Mouse (Mus musculus) heart, embryonic 15.5 days (tissue): ENCODE results near the gene Stxbp5l. TPM values are rescaled to one million over a fixed set of nuclear protein-coding genes. Genes with fewer than 3 reads are reported as not detected.
A peak's percentile ranks its signal among the peaks of the same experiment; 100 is the strongest.
"Not testable (repeated sequence)": the region's sequence is repeated elsewhere in the genome, so short reads cannot be mapped to it uniquely, and the experiment has no call there.

ENCODE experiments used
- ATAC-seq: fragments of 200-750 bp; cut with Nextera tagmentation; replicated peaks from 2 replicates; pipeline ENCODE4 v1.8.0; 2017; ENCODE audit warnings: low read depth, moderate TSS enrichment; ENCODE audit not compliant: insufficient number of reproducible peaks, insufficient read depth, low FRiP score
- H3K27ac ChIP-seq: fragments of 300-500 bp; sonication (generic); 2 replicates; pipeline ENCODE4 v1.5.1; 2015; ENCODE audit warnings: mild to moderate bottlenecking, inconsistent platforms
- H3K27me3 ChIP-seq: fragments of 300-500 bp; sonication (generic); 2 replicates; pipeline ENCODE4 v1.6.1; 2015; ENCODE audit warnings: inconsistent platforms
- H3K36me3 ChIP-seq: fragments of 300-500 bp; sonication (generic); 2 replicates; pipeline ENCODE4 v1.6.1; 2015; ENCODE audit warnings: mild to moderate bottlenecking, inconsistent platforms
- H3K4me1 ChIP-seq: fragments of 300-500 bp; sonication (generic); replicated peaks from 2 replicates; pipeline ENCODE4 v1.6.1; 2015; ENCODE audit warnings: inconsistent platforms
- H3K4me2 ChIP-seq: fragments of 300-500 bp; sonication (generic); 2 replicates; pipeline ENCODE4 v1.6.1; 2015; ENCODE audit warnings: inconsistent platforms, mild to moderate bottlenecking, moderate library complexity
- H3K4me3 ChIP-seq: fragments of 300-500 bp; sonication (generic); 2 replicates; pipeline ENCODE4 v1.5.1; 2015; ENCODE audit warnings: mild to moderate bottlenecking, inconsistent platforms
- H3K9ac ChIP-seq: fragments of 300-500 bp; sonication (generic); 2 replicates; pipeline ENCODE4 v1.6.1; 2015; ENCODE audit warnings: mild to moderate bottlenecking, inconsistent platforms
- H3K9me3 ChIP-seq: fragments of 300-500 bp; sonication (generic); replicated peaks from 2 replicates; pipeline ENCODE4 v1.6.1; 2016; ENCODE audit warnings: inconsistent platforms
- WGBS: fragments of 180-500 bp; shearing (Covaris S2); methylation state at CpG from one replicate; pipeline ENCODE4 v1.1.7; 2015; ENCODE audit warnings: mixed read lengths; 5-methylcytosine and 5-hydroxymethylcytosine counted together
- polyA plus RNA-seq: library from polyadenylated mRNA; unstranded; fragments of >200 nt; fragmentation: Nextera tagmentation; extraction: Ambion mirVana; gene quantifications from 2 replicates; pipeline ENCODE4 v1.2.1, GENCODE M21; 2015

Stxbp5l gene
- polyA plus RNA-seq, 1 experiment from 2014 or later = 0.33 TPM

- Histone ChIP-seq H3K4me2 (peak overlapping the region; percentile 99; the same call in 1 of the 2 replicates), H3K9ac (no peak overlapping the region), H3K27me3 (peaks cover 17% of the 10 kb centered on the region), H3K4me3 (no peak overlapping the region), H3K4me1 (peaks cover 14% of the 10 kb centered on the region), H3K9me3 (no peaks in the 10 kb centered on the region), H3K27ac (no peak overlapping the region), H3K36me3 (no peaks in the 10 kb centered on the region)
- ATAC-seq = no peak
- WGBS = 58% methylated on average over 4 of the region's 4 CpGs
Observed at GRCm38 (mm10) chr16:37383426-37383825, 1.3 kb downstream of the Stxbp5l start.

DNA sequence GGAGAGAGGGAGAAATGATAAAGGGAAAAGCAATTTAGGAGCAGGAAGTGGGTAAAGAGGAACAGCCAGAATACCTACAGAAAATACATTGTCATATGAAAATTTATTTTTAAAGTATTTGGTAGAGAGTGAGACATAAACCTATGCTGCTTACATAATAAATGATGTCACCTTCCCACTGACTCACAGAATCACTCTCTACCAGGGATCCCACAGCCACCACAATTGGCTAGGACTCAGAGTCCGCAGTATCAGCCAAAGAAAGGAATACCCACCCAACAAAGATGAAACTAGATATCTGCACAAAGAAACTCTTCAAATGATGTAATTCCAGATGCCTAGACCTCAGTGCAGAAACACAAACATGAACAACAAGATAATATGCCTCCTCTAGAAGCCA lies 12.0 kb downstream of the Stxbp5l start:
- WGBS = 72% methylated on average over 1 of the region's 1 CpGs
- no peak overlapping the region for H3K4me3 ChIP-seq
- H3K4me2 ChIP-seq = no peak overlapping the region
- H3K4me1 ChIP-seq = no peaks in the 10 kb centered on the region
- no peak for ATAC-seq
- no peaks in the 10 kb centered on the region for H3K9me3 ChIP-seq
- H3K36me3 ChIP-seq = no peaks in the 10 kb centered on the region
- H3K27me3 ChIP-seq = no peaks in the 10 kb centered on the region
- H3K27ac ChIP-seq = no peak overlapping the region
- no peak overlapping the region for H3K9ac ChIP-seq

DNA sequence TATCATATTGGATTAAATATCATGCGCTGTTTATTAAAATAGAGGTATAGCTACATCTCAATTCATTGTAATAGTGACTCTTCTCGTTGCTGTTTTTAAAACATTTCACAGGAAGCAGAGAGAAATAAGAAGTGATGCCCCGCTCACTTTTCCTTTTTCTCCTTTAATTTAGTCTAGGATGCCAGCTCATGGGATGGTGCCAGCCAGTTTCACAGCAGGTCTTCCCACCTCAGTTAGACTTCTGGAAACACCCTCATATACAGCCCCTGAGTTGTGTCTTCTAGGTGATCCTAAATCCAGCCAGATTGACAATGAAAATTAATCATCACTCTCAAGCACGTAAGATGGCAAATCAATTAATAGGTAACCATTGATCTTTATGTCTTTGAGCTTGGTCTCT lies 17.3 kb downstream of the Stxbp5l start:
- WGBS = 79% methylated on average over 4 of the region's 4 CpGs
- no peak for ATAC-seq
- H3K27ac ChIP-seq = no peak overlapping the region

GRCm38 (mm10) chr16:37363958-37364357 lies 20.8 kb downstream of the Stxbp5l start:
- Histone ChIP-seq H3K9ac (no peak overlapping the region), H3K4me1 (no peaks in the 10 kb centered on the region), H3K27me3 (no peaks in the 10 kb centered on the region), H3K27ac (no peak overlapping the region), H3K4me2 (no peak overlapping the region), H3K9me3 (no peaks in the 10 kb centered on the region), H3K36me3 (no peaks in the 10 kb centered on the region), H3K4me3 (no peak overlapping the region)
- WGBS = 73% methylated on average over 2 of the region's 2 CpGs
- no peak for ATAC-seq

More for the DNA sequence above, 17.3 kb downstream of the Stxbp5l start:
- H3K9me3 ChIP-seq = no peaks in the 10 kb centered on the region
- H3K27me3 ChIP-seq = no peaks in the 10 kb centered on the region
- H3K9ac ChIP-seq = no peak overlapping the region
- H3K4me3 ChIP-seq = no peak overlapping the region
- H3K4me2 ChIP-seq = no peak overlapping the region
- no peaks in the 10 kb centered on the region for H3K4me1 ChIP-seq
- H3K36me3 ChIP-seq = no peaks in the 10 kb centered on the region

- H3K4me3 ChIP-seq = no peak overlapping the region
- no peak for ATAC-seq
- WGBS = 77% methylated on average over 3 of the region's 3 CpGs
- H3K27me3 ChIP-seq = no peaks in the 10 kb centered on the region
- no peak overlapping the region for H3K9ac ChIP-seq
- no peak overlapping the region for H3K27ac ChIP-seq
- H3K36me3 ChIP-seq = no peaks in the 10 kb centered on the region
- no peaks in the 10 kb centered on the region for H3K9me3 ChIP-seq
- H3K4me1 ChIP-seq = no peaks in the 10 kb centered on the region
- no peak overlapping the region for H3K4me2 ChIP-seq
Observed at GRCm38 (mm10) chr16:37355621-37356020, 29.1 kb downstream of the Stxbp5l start.

DNA sequence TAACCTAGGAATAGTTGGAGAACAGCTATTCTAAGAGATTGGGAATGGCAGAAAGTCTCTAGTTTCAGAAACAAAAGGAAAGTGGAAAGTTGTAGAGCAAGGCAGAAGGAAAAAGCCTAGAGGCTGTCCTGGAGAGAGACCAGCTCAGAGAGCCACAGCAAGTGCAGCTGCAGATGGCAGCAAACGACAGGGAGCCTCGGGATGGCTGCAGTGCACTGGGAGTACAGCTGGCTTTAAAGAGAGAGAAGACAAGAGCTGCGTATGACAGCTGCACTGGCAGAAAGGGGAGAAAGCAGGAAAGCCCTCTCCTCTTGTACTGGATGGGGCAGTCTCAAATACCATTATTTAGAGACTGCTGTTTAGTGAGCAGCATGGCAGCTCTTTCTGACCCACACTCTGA lies 37.7 kb downstream of the Stxbp5l start:
- no peak overlapping the region for H3K27ac ChIP-seq
- WGBS = 15% methylated on average over 3 of the region's 3 CpGs
- H3K4me3 ChIP-seq = no peak overlapping the region
- H3K9ac ChIP-seq = no peak overlapping the region
- no peak for ATAC-seq
- H3K27me3 ChIP-seq = no peaks in the 10 kb centered on the region
- H3K4me2 ChIP-seq = no peak overlapping the region
- no peaks in the 10 kb centered on the region for H3K9me3 ChIP-seq
- no peaks in the 10 kb centered on the region for H3K36me3 ChIP-seq
- no peaks in the 10 kb centered on the region for H3K4me1 ChIP-seq

DNA sequence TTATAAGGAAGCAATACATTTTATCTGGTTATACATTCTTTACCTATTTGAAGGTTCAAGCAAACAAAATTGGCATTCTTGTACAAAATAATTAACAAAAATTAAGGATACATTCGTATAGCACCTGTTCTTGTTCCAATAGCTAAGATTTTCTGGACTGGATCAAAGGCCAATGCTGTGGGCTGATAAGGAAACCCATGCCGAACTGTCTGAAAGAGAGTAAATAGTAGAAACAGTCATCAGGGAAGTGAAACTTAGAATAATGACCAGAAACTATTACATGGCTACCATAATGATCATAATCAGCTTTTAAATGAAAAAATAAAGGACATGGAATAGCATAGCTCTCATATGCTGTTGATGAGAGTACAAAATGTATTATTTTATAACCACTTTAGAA lies 39.8 kb downstream of the Stxbp5l start:
- H3K4me3 ChIP-seq = no peak overlapping the region
- no peak overlapping the region for H3K4me2 ChIP-seq
- H3K27ac ChIP-seq = no peak overlapping the region
- no peaks in the 10 kb centered on the region for H3K4me1 ChIP-seq
- no peak overlapping the region for H3K9ac ChIP-seq
- no peak for ATAC-seq
- H3K9me3 ChIP-seq = no peaks in the 10 kb centered on the region
- WGBS = 44% methylated on average over 2 of the region's 2 CpGs
- no peaks in the 10 kb centered on the region for H3K27me3 ChIP-seq
- no peaks in the 10 kb centered on the region for H3K36me3 ChIP-seq

GRCm38 (mm10) chr16:37341446-37341845 lies 43.3 kb downstream of the Stxbp5l start:
- H3K4me2 ChIP-seq, H3K9me3 ChIP-seq, H3K27ac ChIP-seq, H3K36me3 ChIP-seq, H3K4me3 ChIP-seq, H3K4me1 ChIP-seq, ATAC-seq, H3K9ac ChIP-seq, H3K27me3 ChIP-seq: not testable (repeated sequence)

GRCm38 (mm10) chr16:37338177-37338576 lies 46.6 kb downstream of the Stxbp5l start:
- Histone ChIP-seq H3K27me3 (no peaks in the 10 kb centered on the region), H3K4me3 (no peak overlapping the region), H3K36me3 (no peaks in the 10 kb centered on the region), H3K4me1 (no peaks in the 10 kb centered on the region), H3K9ac (no peak overlapping the region), H3K27ac (no peak overlapping the region), H3K4me2 (no peak overlapping the region), H3K9me3 (no peaks in the 10 kb centered on the region)
- ATAC-seq = no peak
- 89% methylated on average over 1 of the region's 1 CpGs for WGBS

GRCm38 (mm10) chr16:37337529-37337928 lies 47.2 kb downstream of the Stxbp5l start:
- H3K4me1 ChIP-seq = no peaks in the 10 kb centered on the region
- WGBS = 65% methylated on average over 1 of the region's 1 CpGs
- H3K27me3 ChIP-seq = no peaks in the 10 kb centered on the region
- no peak for ATAC-seq
- no peaks in the 10 kb centered on the region for H3K9me3 ChIP-seq
- H3K36me3 ChIP-seq = no peaks in the 10 kb centered on the region
- H3K4me3 ChIP-seq = no peak overlapping the region
- H3K27ac ChIP-seq = no peak overlapping the region
- H3K4me2 ChIP-seq = no peak overlapping the region
- no peak overlapping the region for H3K9ac ChIP-seq

DNA sequence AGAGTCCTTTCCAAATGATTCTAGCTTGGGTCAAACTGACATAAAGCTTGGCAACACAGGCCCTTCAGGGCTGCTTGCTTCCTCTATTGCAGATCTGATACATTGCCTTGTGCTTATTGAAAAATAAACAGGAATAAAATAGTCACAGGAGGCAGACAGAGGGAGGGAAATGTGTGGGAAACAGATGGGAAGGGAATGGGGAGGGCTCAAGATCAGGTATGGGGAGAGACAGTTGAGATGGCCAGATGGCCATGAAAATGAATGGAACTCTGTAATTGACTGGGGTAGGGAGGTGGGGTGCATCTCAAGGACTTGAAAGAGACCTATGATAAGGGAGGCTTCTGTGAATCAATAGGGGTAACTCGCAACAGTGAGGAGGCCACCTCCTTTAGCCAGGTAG lies 80.3 kb downstream of the Stxbp5l start:
- 100% methylated on average over 1 of the region's 1 CpGs for WGBS

GRCm38 (mm10) chr16:37292593-37292992 lies 92.2 kb downstream of the Stxbp5l start:
- Histone ChIP-seq H3K4me1 (no peaks in the 10 kb centered on the region), H3K27me3 (no peaks in the 10 kb centered on the region), H3K27ac (no peak overlapping the region), H3K9me3 (no peaks in the 10 kb centered on the region), H3K4me3 (no peak overlapping the region), H3K4me2 (no peak overlapping the region), H3K9ac (no peak overlapping the region), H3K36me3 (no peaks in the 10 kb centered on the region)
- no peak for ATAC-seq
- WGBS = 63% methylated on average over 1 of the region's 1 CpGs

More for the DNA sequence above, 80.3 kb downstream of the Stxbp5l start:
- Histone ChIP-seq H3K9me3 (no peaks in the 10 kb centered on the region), H3K4me1 (no peaks in the 10 kb centered on the region), H3K36me3 (no peaks in the 10 kb centered on the region), H3K4me2 (no peak overlapping the region), H3K9ac (no peak overlapping the region), H3K4me3 (no peak overlapping the region), H3K27me3 (no peaks in the 10 kb centered on the region), H3K27ac (no peak overlapping the region)
- ATAC-seq = no peak
